Mouse (Mus musculus): ENCODE measurements around the gene Nap1l5. TPM values are rescaled to one million over a fixed set of nuclear protein-coding genes. Genes with fewer than 3 reads are reported as not detected.
"Not testable (repeated sequence)": the region's sequence is repeated elsewhere in the genome, so short reads cannot be mapped to it uniquely, and the experiment has no call there.

The Nap1l5 gene
- total and polyA plus RNA-seq, 2 experiments from 2014 or later, result 152 to 257 TPM

DNA sequence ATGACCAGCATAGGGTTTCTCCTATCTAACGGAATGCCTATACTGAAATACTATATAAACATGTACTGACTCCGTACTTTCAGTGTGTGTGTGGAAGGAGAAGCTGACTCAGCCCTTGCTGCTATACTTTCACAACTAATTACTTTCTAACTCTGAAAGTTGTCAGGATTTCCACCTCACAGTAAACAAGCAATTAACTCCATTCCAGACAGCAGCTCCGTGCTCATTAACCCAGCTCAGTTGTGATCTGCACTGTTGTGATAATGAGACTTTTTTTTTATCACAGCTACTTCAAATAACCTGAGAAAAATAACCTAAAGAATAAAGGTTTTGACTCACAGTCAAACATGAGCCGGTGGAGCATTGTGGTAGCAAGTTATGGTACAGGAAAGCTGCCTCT, 11.9 kb downstream of the Nap1l5 start:
- ATAC-seq (peak; percentile 69), DNase-seq (no peak)
- Histone ChIP-seq H3K36me3 (ENCODE audit: insufficient read depth) (peaks cover 5% of the 10 kb centered on the region), H3K4me2 (ENCODE audit: low read depth) (no peak overlapping the region), H3K27me3 (ENCODE audit: insufficient read depth, low read length) (no peaks in the 10 kb centered on the region), H3K4me3 (ENCODE audit: low read depth, low read length) (no peak overlapping the region), H3K9ac (no peak overlapping the region), H3K9me3 (ENCODE audit: low read length) (no peaks in the 10 kb centered on the region), H3K4me1 (ENCODE audit: insufficient read depth) (no peaks in the 10 kb centered on the region), H3K27ac (ENCODE audit: low read depth, low read length) (no peak overlapping the region)
- TF ChIP-seq CTCF (IDR thresholded peaks at IDR 0.05; ENCODE audit: low read depth), result no peak
- WGBS, result 30% methylated on average over 4 of the region's 4 CpGs

DNA sequence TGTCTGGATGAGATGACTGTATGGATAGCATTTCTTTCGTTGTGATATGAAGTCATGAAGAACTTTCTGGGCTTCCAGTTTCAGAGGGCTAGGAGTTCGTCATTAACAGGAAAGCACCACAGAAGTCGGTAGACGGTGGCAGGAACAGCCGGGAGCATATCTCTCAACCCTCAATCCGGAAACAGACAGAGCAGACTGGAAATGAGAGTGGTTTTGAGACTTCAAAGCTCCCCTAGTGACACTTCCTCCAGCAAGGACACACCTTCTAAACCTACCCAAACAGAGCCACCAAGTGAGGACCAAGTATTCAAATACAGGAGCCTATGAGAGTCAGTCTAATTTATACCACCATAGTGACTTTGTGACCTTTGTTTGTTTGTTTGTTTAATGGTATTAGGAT, 13.6 kb downstream of the Nap1l5 start:
- WGBS, result 90% methylated on average over 6 of the region's 6 CpGs
- Histone ChIP-seq H3K4me3 (ENCODE audit: low read depth, low read length) (no peak overlapping the region), H3K36me3 (ENCODE audit: insufficient read depth) (peaks cover 13% of the 10 kb centered on the region), H3K27me3 (ENCODE audit: insufficient read depth, low read length) (no peaks in the 10 kb centered on the region), H3K4me2 (ENCODE audit: low read depth) (no peak overlapping the region), H3K9ac (no peak overlapping the region), H3K4me1 (ENCODE audit: insufficient read depth) (no peaks in the 10 kb centered on the region), H3K9me3 (ENCODE audit: low read length) (no peaks in the 10 kb centered on the region), H3K27ac (ENCODE audit: low read depth, low read length) (no peak overlapping the region)
- DNase-seq (no peak), ATAC-seq (no peak)
- no peak for TF ChIP-seq CTCF (IDR thresholded peaks at IDR 0.05; ENCODE audit: low read depth)

DNA sequence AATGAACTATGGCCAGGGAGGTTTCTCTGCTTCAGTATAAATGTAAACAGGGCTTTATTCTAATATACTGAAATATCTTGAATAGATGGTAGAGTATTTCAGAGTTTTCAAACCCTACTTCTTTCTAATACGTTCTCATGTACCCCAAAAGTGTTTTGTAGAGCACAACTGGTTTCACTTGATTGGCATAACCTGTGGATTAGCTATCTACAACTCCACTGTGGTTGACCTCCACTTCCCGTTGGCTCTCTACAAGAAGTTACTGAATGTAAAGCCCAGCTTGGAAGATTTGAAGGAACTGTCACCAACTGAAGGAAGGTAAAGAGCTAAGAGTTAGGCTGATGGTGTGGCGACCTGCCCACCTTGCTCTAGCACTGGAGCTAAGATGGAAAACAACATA, 17.0 kb downstream of the Nap1l5 start:
- no peak overlapping the region for H3K9ac ChIP-seq
- H3K4me3 ChIP-seq (ENCODE audit: low read depth, low read length), result no peak overlapping the region
- no peak for TF ChIP-seq CTCF (IDR thresholded peaks at IDR 0.05; ENCODE audit: low read depth)
- ATAC-seq (no peak), DNase-seq (no peak)
- H3K9me3 ChIP-seq (ENCODE audit: low read length), result no peaks in the 10 kb centered on the region
- no peaks in the 10 kb centered on the region for H3K4me1 ChIP-seq (ENCODE audit: insufficient read depth)
- H3K27me3 ChIP-seq (ENCODE audit: insufficient read depth, low read length), result no peaks in the 10 kb centered on the region
- H3K4me2 ChIP-seq (ENCODE audit: low read depth), result no peak overlapping the region
- H3K27ac ChIP-seq (ENCODE audit: low read depth, low read length), result no peak overlapping the region
- 93% methylated on average over 3 of the region's 3 CpGs for WGBS
- peaks cover 23% of the 10 kb centered on the region for H3K36me3 ChIP-seq (ENCODE audit: insufficient read depth)

DNA sequence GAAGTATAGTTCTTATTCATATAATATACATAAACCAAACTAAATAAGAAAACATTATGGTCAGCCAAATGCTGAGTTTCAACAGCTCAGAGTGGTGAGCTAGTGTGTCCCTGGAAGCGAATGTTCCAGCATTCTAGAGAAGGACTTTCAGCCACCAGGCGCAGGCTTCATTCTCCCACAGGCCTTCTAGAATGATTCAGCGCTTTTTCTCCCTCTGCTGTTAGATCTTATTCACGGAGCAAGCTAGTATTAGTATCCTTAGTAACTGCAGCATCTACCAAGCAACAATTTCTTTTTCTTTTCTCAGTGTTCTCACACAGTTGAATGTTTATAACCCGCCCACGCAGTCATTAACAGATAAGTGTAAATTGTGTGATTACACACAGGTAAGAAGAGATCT, 24.6 kb downstream of the Nap1l5 start:
- peak; percentile 34 for TF ChIP-seq CTCF (IDR thresholded peaks at IDR 0.05; ENCODE audit: low read depth)
- Histone ChIP-seq H3K9me3 (ENCODE audit: low read length) (no peaks in the 10 kb centered on the region), H3K4me1 (ENCODE audit: insufficient read depth) (no peaks in the 10 kb centered on the region), H3K27ac (ENCODE audit: low read depth, low read length) (no peak overlapping the region), H3K27me3 (ENCODE audit: insufficient read depth, low read length) (no peaks in the 10 kb centered on the region), H3K36me3 (ENCODE audit: insufficient read depth) (peaks cover 6% of the 10 kb centered on the region), H3K4me2 (ENCODE audit: low read depth) (no peak overlapping the region), H3K4me3 (ENCODE audit: low read depth, low read length) (no peak overlapping the region), H3K9ac (no peak overlapping the region)
- DNase-seq (no peak), ATAC-seq (peak; percentile 55; the same call in 1 of the 2 replicates)
- WGBS, result 72% methylated on average over 6 of the region's 6 CpGs

DNA sequence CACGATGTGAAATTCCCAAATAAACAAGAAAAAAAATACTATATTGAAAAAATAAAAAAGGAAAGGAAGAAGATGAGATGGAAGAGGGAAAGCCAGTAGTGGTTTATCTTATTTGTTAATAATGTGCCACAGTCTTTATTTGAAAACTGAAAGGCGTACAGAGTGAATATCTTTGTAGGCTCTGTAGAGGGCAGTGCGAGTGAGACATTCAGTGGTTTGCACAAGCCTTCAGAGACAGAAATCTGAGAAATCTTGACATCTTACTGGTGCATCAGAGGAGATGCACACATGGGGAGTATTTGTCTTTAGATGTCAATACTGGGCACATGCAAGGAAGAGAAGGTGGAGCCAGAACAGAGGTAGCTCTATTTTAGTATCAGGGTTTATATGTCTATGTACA, 25.5 kb downstream of the Nap1l5 start:
- peaks cover 9% of the 10 kb centered on the region for H3K36me3 ChIP-seq (ENCODE audit: insufficient read depth)
- H3K27me3 ChIP-seq (ENCODE audit: insufficient read depth, low read length), result no peaks in the 10 kb centered on the region
- H3K27ac ChIP-seq (ENCODE audit: low read depth, low read length), result no peak overlapping the region
- H3K4me2 ChIP-seq (ENCODE audit: low read depth), result no peak overlapping the region
- DNase-seq, result no peak
- 89% methylated on average over 3 of the region's 3 CpGs for WGBS
- peak; percentile 72 for ATAC-seq
- H3K9ac ChIP-seq, result no peak overlapping the region
- H3K4me3 ChIP-seq (ENCODE audit: low read depth, low read length), result no peak overlapping the region
- peak; percentile 43; the same call in 1 of the 2 replicates for TF ChIP-seq CTCF (IDR thresholded peaks at IDR 0.05; ENCODE audit: low read depth)
- no peaks in the 10 kb centered on the region for H3K4me1 ChIP-seq (ENCODE audit: insufficient read depth)
- H3K9me3 ChIP-seq (ENCODE audit: low read length), result no peaks in the 10 kb centered on the region

DNA sequence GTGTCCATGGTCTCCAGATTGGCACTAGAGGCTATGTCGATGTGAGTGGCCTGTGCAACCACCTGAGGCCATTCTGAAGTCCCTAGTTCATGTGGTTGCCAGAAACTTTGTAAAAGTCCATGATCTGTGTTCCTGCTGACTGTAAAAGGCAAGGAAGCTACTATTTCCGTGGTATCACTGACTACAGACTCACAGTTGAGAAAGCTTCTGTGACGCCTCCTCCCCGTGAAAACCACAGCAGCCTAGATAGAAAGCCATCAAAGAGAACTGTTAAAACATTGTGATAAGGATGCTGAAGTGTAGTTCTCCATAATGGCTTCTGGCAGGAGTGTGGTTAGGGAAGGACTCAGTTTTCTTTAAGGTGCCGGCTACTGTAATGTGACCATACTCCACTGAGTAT, 26.0 kb downstream of the Nap1l5 start:
- H3K4me1 ChIP-seq (ENCODE audit: insufficient read depth), result no peaks in the 10 kb centered on the region
- no peaks in the 10 kb centered on the region for H3K9me3 ChIP-seq (ENCODE audit: low read length)
- H3K36me3 ChIP-seq (ENCODE audit: insufficient read depth), result peaks cover 10% of the 10 kb centered on the region
- no peaks in the 10 kb centered on the region for H3K27me3 ChIP-seq (ENCODE audit: insufficient read depth, low read length)
- DNase-seq, result no peak
- no peak overlapping the region for H3K4me2 ChIP-seq (ENCODE audit: low read depth)
- TF ChIP-seq CTCF (IDR thresholded peaks at IDR 0.05; ENCODE audit: low read depth), result no peak
- no peak overlapping the region for H3K27ac ChIP-seq (ENCODE audit: low read depth, low read length)
- no peak overlapping the region for H3K9ac ChIP-seq
- H3K4me3 ChIP-seq (ENCODE audit: low read depth, low read length), result no peak overlapping the region
- WGBS, result 92% methylated on average over 5 of the region's 5 CpGs
- ATAC-seq, result no peak

DNA sequence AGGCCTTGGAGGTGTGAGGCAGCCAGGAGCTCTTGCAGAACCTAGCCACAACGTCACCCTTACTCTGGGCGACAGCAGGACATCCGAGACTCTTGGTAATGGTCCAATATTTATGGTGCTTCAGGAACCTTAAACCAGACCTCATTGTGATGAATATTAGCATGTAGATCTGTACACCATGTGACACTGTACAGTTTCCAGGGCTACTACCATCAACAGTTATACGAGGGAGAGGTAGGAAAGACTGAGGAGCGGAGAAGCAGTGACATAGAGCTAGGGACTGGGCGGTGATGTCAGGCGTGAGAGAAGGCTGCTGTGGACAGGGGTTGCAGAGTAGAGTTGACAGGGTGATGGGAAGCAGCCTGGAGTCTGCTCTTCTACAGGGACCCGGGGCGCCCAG, 26.9 kb downstream of the Nap1l5 start:
- DNase-seq, result no peak
- ATAC-seq, result no peak
- H3K4me1 ChIP-seq (ENCODE audit: insufficient read depth), result no peaks in the 10 kb centered on the region
- 91% methylated on average over 9 of the region's 9 CpGs for WGBS
- H3K4me3 ChIP-seq (ENCODE audit: low read depth, low read length), result no peak overlapping the region
- no peak for TF ChIP-seq CTCF (IDR thresholded peaks at IDR 0.05; ENCODE audit: low read depth)
- H3K27me3 ChIP-seq (ENCODE audit: insufficient read depth, low read length), result no peaks in the 10 kb centered on the region
- H3K9me3 ChIP-seq (ENCODE audit: low read length), result no peaks in the 10 kb centered on the region
- H3K27ac ChIP-seq (ENCODE audit: low read depth, low read length), result no peak overlapping the region
- peaks cover 10% of the 10 kb centered on the region for H3K36me3 ChIP-seq (ENCODE audit: insufficient read depth)
- no peak overlapping the region for H3K9ac ChIP-seq
- H3K4me2 ChIP-seq (ENCODE audit: low read depth), result no peak overlapping the region

DNA sequence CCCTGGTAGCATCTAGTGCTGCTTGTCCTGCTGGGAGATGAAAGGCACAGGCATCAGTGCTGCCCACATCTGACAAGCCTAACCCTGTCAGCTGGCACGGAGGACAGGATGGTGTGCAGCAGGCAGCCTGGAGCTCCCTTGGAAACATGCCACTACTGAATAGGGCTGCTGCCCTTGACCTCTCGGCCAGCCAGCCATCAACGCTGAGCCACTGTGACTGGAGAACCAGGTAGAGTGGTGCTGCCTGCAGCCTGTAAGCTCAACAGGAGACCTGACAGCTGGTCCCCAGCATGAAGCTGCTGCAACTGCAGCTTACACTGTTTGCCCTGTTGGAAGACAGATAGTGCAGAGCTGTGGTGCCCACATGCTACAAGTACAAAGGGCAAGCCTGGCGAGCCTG, 27.3 kb downstream of the Nap1l5 start:
- DNase-seq (no peak), ATAC-seq (no peak)
- no peak for TF ChIP-seq CTCF (IDR thresholded peaks at IDR 0.05; ENCODE audit: low read depth)
- H3K27me3 ChIP-seq (ENCODE audit: insufficient read depth, low read length), result no peaks in the 10 kb centered on the region
- WGBS, result 74% methylated on average over 4 of the region's 4 CpGs
- peaks cover 14% of the 10 kb centered on the region for H3K36me3 ChIP-seq (ENCODE audit: insufficient read depth)
- H3K4me1 ChIP-seq (ENCODE audit: insufficient read depth), result no peaks in the 10 kb centered on the region
- H3K9me3 ChIP-seq (ENCODE audit: low read length), result no peaks in the 10 kb centered on the region
- H3K27ac ChIP-seq (ENCODE audit: low read depth, low read length), result no peak overlapping the region
- H3K9ac ChIP-seq, result no peak overlapping the region
- H3K4me3 ChIP-seq (ENCODE audit: low read depth, low read length), result no peak overlapping the region
- no peak overlapping the region for H3K4me2 ChIP-seq (ENCODE audit: low read depth)

DNA sequence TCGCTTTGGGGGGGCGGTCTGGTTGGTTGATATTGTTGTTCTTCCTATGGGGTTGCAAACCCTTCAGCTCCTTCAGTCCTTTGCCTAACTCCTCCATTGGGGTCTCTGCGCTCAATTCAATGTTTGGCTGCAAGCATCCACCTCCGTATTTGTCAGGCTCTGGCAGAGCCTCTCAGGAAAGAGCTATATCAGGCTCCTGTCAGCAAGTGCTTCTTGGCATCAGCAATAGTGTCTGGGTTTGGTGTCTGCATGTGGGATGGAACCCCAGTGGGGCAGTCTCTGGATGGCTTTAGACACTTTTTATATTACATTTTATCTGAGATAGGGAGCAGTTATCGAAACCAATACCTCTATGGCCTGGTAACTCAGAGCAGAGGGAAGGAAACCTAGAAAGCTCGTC, 39.0 kb downstream of the Nap1l5 start:
- not testable (repeated sequence) for H3K4me3 ChIP-seq (ENCODE audit: low read depth, low read length); ATAC-seq; H3K9me3 ChIP-seq (ENCODE audit: low read length); H3K27me3 ChIP-seq (ENCODE audit: insufficient read depth, low read length); H3K4me1 ChIP-seq (ENCODE audit: insufficient read depth); H3K9ac ChIP-seq; H3K27ac ChIP-seq (ENCODE audit: low read depth, low read length); H3K36me3 ChIP-seq (ENCODE audit: insufficient read depth); H3K4me2 ChIP-seq (ENCODE audit: low read depth); DNase-seq
- WGBS, result 89% methylated on average over 6 of the region's 6 CpGs

All from forebrain, postnatal 0 days (tissue).